Mouse (Mus musculus) ES-E14 (cell line): ENCODE data around the gene Slc7a11. TPM values are rescaled to one million over a fixed set of nuclear protein-coding genes. Genes with fewer than 3 reads are reported as not detected.

Experiments
- DNase-seq: peaks from one replicate; pipeline ENCODE4 v3.0.0-alpha.2; 2013; ENCODE audit warnings: low read depth, low spot score
- H3K27ac ChIP-seq: 2 replicates; pipeline ENCODE4 v1.5.1; 2012; ENCODE audit warnings: low read depth, mild to moderate bottlenecking, low read length, moderate library complexity, mixed read lengths; ENCODE audit not compliant: poor library complexity, insufficient read depth, severe bottlenecking
- H3K36me3 ChIP-seq: 2 replicates; pipeline ENCODE4 v1.6.1; 2012; ENCODE audit warnings: mild to moderate bottlenecking, low read length, moderate library complexity, mixed read lengths; ENCODE audit not compliant: control insufficient read depth, poor library complexity, insufficient read depth, severe bottlenecking
- H3K4me1 ChIP-seq, 2 experiments: fragments of 150-350 bp in 1 of 2; sonication (generic) in 1 of 2; 2 replicates each; pipeline ENCODE4 v1.6.1; 2012; ENCODE audit warnings: low read length in 2 of 2, mild to moderate bottlenecking in 1 of 2, mixed read lengths in 1 of 2; ENCODE audit not compliant: control insufficient read depth in 2 of 2, insufficient read depth in 2 of 2, poor library complexity in 1 of 2
- H3K4me3 ChIP-seq, 2 experiments: fragments of 150-350 bp in 1 of 2; sonication (generic) in 1 of 2; 2 replicates each; pipeline ENCODE4 v1.5.1; 2012; ENCODE audit warnings: low read length in 2 of 2, low read depth in 1 of 2, mild to moderate bottlenecking in 1 of 2, mixed read lengths in 1 of 2; ENCODE audit not compliant: insufficient read depth in 1 of 2, poor library complexity in 1 of 2, severe bottlenecking in 1 of 2
- H3K9ac ChIP-seq: 2 replicates; pipeline ENCODE4 v1.6.1; 2012; ENCODE audit warnings: low read depth, mild to moderate bottlenecking, low read length, mixed read lengths; ENCODE audit not compliant: poor library complexity, insufficient read depth, severe bottlenecking
- H3K9me3 ChIP-seq: fragments of 150-350 bp; sonication (generic); 2 replicates; pipeline ENCODE4 v1.6.1; 2012; ENCODE audit warnings: low read depth, mild to moderate bottlenecking, low read length; ENCODE audit not compliant: control insufficient read depth, insufficient read depth
- CHD2 ChIP-seq: IDR thresholded peaks from 2 replicates; pipeline ENCODE4 v1.6.1; 2014; ENCODE audit warnings: mild to moderate bottlenecking, low read depth, low read length, inconsistent platforms
- HCFC1 ChIP-seq: IDR thresholded peaks from 2 replicates; pipeline ENCODE4 v1.6.1; 2012; ENCODE audit warnings: low read length, inconsistent platforms, borderline replicate concordance; ENCODE audit not compliant: insufficient read depth
- MAFK ChIP-seq: IDR thresholded peaks from 2 replicates; pipeline ENCODE4 v1.6.1; 2014; ENCODE audit warnings: mild to moderate bottlenecking, low read depth, low read length, inconsistent platforms; ENCODE audit not compliant: insufficient read depth
- ZC3H11A ChIP-seq: IDR thresholded peaks from 2 replicates; pipeline ENCODE4 v1.6.1; 2012; ENCODE audit warnings: low read depth, mild to moderate bottlenecking, inconsistent platforms, low read length, borderline replicate concordance
- ZNF384 ChIP-seq: IDR thresholded peaks from 2 replicates; pipeline ENCODE4 v1.6.1; 2012; ENCODE audit warnings: low read depth, low read length, inconsistent platforms
- in situ Hi-C, 2 experiments: fragments of 600-800 bp; cut with MboI; formaldehyde crosslinking; loops; one replicate each; pipeline ENCODE4 v1.15.1; 2025; ENCODE audit warnings: low sequenced_read_pairs in 2 of 2, inconsistent platforms in 1 of 2; ENCODE audit not compliant: unreplicated experiment in 2 of 2
- total RNA-seq: library from RNA; depleted of rRNA; stranded (reverse); fragments of 300-350 nt; gene quantifications from 2 replicates; pipeline ENCODE4 v1.2.3, GENCODE M21; 2012

The Slc7a11 gene
- total RNA-seq, 1 experiment = 2.1 TPM

GRCm38 (mm10) chr3:50382729-50383128, 60.7 kb downstream of the Slc7a11 start:
- Histone ChIP-seq H3K9ac (no peak overlapping the region), H3K36me3 (no peaks in the 10 kb centered on the region), H3K9me3 (no peaks in the 10 kb centered on the region), H3K27ac (no peak overlapping the region), H3K4me1 (peaks cover 0 to 2% of the 10 kb centered on the region in 2 experiments; a peak in 1 of 4 replicates), H3K4me3 (no peak overlapping the region)
- DNase-seq = no peak
- in situ Hi-C loops = no loop called here
- TF ChIP-seq MAFK = no peak
- no peak for TF ChIP-seq CHD2

- H3K4me3 ChIP-seq = peak overlapping the region in 1 of 2 experiments; percentile 31; a peak in 1 of 4 replicates
- no peaks in the 10 kb centered on the region for H3K9me3 ChIP-seq
- H3K9ac ChIP-seq = peak overlapping the region; percentile 43; the same call in 1 of the 2 replicates
- H3K36me3 ChIP-seq = no peaks in the 10 kb centered on the region
- TF ChIP-seq CHD2 (no peak), HCFC1 (no peak), MAFK (no peak)
- DNase-seq = no peak
- no peak overlapping the region for H3K27ac ChIP-seq
- in situ Hi-C loops = no loop called here
- H3K4me1 ChIP-seq = peaks cover 0 to 2% of the 10 kb centered on the region in 2 experiments; a peak in 1 of 4 replicates
These were observed 61.3 kb downstream of the Slc7a11 start for GRCm38 (mm10) chr3:50381861-50382693.

- H3K4me3 ChIP-seq = peak overlapping the region in 1 of 2 experiments; percentile 31; a peak in 1 of 4 replicates
- 0 out of 2 replicates have a peak, but pooled peaks have one; percentile 8 for TF ChIP-seq ZNF384
- TF ChIP-seq CHD2 = no peak
- peak; percentile 36; the same call in 1 of the 2 replicates for TF ChIP-seq ZC3H11A
- H3K4me1 ChIP-seq = peaks cover 0 to 2% of the 10 kb centered on the region in 2 experiments; a peak in 1 of 4 replicates
- DNase-seq = peak; percentile 69
- in situ Hi-C loops = no loop called here
- no peak overlapping the region for H3K27ac ChIP-seq
- no peaks in the 10 kb centered on the region for H3K36me3 ChIP-seq
- H3K9me3 ChIP-seq = no peaks in the 10 kb centered on the region
- peak overlapping the region; percentile 43; the same call in 1 of the 2 replicates for H3K9ac ChIP-seq
These were observed 62.1 kb downstream of the Slc7a11 start for GRCm38 (mm10) chr3:50381160-50381860.

DNA sequence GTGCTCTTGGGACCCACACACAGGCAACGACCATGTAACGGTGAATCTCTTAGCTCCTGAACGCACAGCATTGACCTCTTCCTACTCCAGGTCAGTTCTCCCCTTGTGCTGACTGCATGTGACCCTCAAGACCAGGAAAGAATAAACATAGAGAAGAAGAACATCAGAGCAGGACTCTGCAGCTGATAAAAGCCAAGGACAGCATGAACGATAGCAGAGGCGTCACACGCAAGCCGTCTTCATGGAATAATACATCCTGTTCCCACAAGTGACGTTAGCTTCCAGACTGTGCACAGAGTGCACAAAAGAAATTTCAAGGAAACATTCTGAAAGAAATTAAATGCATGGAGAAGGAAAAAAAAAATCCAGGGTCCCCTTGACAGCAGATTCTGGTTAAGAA, 63.5 kb downstream of the Slc7a11 start:
- H3K4me1 ChIP-seq = peaks cover 0 to 2% of the 10 kb centered on the region in 2 experiments; a peak in 1 of 4 replicates
- no peaks in the 10 kb centered on the region for H3K36me3 ChIP-seq
- in situ Hi-C loops = no loop called here
- H3K27ac ChIP-seq = no peak overlapping the region
- no peak for DNase-seq
- H3K9me3 ChIP-seq = no peaks in the 10 kb centered on the region
- no peak overlapping the region for H3K9ac ChIP-seq
- TF ChIP-seq HCFC1 (no peak), ZNF384 (no peak), CHD2 (no peak), ZC3H11A (no peak), MAFK (no peak)
- H3K4me3 ChIP-seq = no peak overlapping the region
